Mouse (Mus musculus) MEL-GATA-1-ER (cell line): ENCODE data around the gene Cflar.
A peak's percentile ranks its signal among the peaks of the same experiment; 100 is the strongest.
"Not testable (repeated sequence)": the region's sequence is repeated elsewhere in the genome, so short reads cannot be mapped to it uniquely, and the experiment has no call there.

Experiments
- DNase-seq: peaks from one replicate; pipeline ENCODE4 v3.0.0-alpha.2; 2012; ENCODE audit warnings: low read depth; ENCODE audit errors: extremely low read depth

The Cflar gene

DNA sequence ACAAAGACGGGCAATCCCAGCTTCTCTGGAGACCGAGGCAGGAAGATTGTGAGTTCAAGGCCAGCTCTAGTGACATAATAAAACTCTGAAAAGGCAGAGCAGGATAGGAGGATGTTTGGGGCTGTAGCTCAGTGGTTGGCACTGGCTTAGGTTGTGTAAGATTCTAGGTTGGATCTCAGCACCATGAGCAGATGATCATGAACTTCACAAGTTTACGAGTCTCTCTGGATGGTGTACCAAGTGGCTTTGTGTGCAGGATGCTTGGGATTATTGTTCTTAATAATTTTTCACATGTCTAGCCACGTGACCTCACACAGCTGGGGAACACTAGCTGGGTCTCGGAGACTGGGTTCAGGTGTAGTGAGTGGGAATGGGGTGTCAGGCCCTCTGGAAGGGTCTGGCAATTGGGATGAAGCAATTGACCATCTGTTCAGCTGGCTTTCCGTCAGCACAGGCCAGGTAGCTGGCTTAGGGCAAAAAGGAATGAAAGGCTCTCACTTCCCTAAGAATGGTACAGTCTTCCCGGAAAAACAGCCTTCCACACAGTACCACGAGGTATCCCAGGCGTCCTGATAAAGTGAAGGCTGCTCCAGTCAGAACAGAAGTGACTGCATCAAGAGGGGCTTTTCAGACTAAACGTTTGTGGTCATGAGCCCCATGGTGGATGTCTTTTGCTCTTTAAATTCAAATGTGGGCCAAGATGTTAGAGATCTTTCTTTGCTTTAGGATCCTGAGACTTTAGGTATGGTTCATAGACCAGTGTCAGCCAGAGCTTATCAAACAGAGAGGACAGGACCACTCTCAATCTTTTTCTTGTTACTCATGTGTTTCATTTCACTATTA, 16.7 kb downstream of the Cflar start:
- no peak for DNase-seq

DNA sequence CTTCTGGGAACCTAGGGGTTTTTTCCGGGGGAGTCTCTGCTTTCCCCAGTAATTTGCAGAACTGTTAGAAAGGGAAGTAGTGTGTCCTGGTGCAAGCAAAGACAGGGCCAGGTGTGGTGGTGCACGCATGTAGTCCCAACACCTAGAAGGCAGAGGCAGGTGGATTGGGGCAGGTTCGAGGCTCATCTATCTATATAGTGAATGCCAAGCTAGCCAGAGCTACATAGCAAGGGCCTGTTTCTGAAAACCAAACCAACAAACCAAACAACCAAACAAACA, 17.2 kb downstream of the Cflar start:
- no peak for DNase-seq

DNA sequence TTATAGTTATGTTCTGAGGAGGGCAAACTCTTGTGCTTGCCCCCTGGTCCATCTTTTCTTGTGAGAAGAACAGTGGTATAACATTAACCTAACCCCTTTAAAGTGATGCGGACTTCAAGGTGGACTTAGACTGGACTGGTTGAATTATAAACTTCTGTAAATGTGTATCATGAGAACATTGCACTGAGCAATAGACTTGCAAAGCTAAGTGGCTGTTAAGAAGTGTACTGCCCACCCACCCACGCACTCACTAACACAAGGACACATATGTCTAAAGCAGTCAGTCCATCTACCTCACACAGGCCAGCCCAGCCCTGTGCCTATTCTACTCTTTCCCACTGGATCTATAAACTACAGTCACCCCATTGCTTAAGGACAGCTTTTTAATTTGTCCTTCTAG, 22.3 kb downstream of the Cflar start:
- no peak for DNase-seq

DNA sequence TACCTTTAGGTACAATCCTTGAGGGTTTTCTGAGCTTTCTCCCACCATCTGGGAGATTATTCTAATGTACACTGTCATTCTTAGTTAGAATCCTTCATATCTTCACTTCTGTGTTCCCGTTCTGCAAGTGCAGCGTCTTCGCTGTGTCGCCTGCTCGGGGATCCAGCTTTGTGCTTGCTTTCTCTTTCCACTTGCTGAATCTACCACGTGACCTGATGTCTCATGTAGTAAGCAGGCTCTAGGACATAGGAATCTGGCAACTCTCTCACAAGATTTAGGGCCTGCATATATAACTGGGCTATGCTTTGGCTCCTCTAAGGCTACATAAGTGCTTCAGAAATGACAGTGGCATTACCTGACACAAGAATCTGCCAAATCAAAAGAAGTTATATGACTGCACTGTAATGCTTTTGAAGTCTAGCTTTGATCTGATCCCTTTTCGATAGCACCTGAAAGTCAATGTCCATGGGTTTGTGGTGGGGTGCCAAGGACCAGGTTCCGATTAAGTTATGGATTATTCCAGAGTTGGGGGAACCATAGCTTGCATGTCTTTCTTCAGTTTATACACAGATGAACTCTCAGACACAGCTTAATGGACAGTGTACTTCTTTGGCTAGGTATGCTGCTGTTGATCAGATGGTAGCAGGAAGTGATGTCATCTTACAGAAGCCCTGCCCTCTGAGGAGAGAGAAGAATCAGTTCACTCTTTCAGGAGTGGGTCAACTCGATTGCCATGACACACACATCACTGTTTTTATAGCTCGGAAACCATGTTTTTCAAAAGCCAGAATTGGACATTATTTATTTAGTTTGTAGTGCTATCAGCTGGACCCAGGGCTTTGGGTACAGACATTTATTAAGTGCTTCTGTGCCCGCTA, 23.0 kb downstream of the Cflar start:
- no peak for DNase-seq

DNA sequence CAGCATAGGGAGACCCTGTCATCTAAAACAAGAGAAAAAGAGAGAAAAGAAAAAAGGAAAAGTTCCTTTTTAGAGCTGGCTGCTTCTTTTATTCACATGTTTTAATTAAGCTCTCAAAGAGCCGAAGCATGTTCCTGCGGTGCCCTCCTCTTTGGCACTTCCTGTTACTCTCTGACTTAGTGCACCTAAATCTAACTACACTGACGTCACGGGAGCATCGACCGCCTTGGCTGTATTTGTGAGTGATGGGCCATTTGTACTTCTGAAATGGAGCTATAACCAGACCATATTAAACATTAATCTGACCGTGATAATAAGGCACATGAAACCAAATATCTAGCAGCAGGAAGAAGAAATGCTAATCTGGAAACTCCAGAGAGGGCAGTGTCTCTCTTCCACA, 24.7 kb downstream of the Cflar start:
- no peak for DNase-seq

DNA sequence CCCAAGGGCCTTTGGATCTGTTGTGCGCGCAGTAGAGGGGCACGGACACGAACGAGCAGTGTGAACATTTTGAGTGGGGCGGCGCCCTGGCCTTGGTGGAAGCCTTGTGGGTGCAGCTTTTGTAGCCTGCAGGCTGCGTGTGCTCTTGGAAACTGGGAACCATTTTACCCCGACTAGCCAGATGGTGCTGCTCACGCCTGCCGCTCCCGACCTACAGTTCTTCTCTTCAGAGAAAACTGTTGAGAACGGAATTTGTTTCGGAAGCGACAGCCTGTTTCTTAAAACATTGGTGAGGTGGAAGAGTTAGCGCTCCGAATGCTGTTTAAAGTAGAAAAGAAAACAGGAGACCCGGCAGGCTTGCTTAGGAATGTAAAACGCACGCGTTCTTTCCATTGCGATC, 25.7 kb downstream of the Cflar start:
- no peak for DNase-seq

DNA sequence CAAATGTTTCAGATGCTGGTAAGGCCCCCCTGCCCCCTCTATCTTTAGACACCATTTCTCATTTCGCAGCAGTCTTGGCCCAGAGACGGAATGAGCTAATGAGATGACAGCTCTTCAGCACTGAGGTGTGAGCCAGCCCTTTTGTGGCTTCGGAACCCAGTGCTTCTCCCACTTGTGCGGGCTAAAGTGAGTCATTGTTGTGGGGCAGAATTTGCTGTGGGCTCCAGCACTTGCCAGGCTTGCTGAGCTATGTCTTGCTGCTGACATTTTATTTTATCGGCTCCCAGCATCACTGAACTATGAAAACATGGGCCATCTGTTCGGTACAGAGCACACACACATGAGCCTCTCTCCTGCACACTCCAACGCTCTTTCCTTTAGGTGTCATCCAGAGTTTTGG, 28.2 kb downstream of the Cflar start:
- DNase-seq, result no peak

DNA sequence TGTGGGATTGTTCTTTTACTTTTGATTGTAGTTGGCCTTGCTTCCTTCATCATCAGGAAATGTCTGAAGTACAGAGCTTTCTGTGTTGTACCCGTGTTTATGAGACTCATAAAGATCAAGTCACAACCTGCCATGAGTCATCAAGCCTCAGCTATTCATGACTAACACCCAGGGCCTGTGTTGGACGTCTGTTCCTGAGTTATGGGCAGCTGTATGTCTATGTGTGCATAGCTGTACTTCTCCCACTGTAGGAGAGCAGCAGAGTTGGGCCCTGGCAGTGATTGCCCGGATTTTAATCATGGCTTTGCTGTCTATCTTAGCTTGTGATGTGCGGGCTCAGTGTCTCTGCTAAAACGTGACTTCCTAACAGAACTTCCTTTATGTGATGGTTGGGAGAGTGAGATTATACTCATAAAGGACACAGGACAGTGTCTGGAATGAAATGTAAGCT, 31.3 kb downstream of the Cflar start:
- DNase-seq, result peak; percentile 52

DNA sequence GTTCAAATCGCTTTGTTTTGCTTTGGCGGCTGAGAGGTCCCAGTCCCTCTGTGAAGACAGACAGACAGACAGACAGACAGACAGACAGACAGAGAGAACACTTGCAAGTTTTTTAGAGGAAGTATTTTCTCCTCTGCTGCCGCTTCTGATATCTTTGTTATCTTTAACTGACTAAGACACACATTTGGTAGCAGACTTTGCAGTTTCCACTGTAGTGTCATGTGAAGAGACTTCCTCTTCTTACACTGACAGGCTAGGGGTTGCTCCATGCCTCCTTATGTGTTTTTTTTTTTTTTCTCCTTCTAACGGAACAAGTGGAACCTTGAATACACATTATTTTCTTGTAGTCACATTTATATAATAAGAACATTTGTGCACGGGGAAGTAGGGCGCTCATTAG, 31.9 kb downstream of the Cflar start:
- peak; percentile 100 for DNase-seq

DNA sequence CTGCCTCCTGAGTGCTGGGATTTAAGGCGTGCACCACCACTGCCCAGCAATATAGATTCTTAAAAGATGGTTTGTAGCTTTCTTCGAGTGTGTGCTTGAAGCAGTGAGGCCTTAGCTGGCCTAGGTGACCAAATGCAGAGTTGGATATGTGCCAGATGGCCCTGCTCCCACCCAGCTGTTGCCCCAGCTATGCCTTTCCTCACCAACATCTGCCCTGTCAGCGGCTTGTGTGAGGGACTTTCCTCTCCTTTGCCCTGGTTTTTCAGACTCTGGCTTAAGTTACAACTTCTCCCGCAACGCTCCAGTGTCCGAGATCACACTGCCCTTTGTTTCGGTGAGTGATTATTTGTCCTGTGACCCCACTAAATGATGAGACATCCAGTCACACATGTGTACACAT, 33.3 kb downstream of the Cflar start:
- DNase-seq, result no peak

DNA sequence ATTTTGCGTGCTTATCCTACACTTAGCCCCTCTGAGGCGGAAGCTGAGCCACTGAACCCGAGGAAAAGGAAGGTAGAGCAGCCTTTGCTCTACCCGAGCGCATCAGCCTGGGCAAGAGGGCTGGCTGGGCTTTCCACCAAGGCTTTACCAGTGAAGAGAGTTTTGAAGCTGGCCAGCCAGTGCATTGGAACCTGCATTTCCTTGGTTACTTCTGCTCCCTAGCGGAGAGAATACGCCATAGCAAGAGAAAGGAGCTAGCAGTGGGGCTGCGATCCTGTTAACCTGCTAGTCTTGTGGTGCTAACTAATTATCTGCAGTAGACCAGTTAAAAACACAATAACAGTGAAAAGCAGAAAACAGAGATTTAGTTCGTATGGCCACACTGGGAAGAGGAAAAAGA, 35.6 kb downstream of the Cflar start:
- peak; percentile 43 for DNase-seq

DNA sequence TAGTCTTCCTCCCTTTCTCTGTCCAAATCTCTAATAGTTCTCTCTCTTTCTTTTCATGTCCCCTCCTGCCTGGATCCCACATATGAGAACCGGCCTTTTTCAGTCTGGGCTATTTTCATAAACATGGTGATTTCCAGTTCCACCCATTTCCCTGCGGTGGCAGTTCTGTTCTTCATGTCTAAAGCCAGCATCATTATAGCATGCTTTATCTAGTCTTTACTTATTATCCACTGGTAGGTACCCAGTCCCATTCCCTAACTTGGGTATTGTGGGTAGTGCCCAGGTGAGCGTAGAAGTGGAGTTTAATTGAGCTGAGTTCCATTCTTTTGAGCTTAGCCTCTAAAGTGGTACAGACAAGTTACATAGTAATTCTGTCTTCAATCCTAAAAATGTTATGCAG, 48.1 kb downstream of the Cflar start:
- no peak for DNase-seq

DNA sequence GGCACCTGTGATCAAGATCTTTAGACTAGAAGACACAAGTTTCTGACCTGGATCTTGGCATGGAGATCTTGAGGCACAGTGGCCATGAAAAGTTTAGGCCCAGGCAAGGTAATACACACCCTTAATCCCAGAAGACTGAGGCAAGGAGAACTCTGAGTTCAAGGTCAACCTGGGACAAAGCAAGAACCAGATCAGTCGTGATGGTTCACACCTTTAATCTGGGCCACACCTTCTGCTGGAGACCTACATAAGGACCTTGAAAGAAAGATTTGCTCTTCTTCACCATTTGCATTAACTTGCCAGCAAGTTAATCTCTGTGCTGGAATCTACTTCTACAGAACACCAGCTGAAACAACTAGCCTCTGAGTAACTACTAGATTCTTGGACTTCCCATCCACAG, 49.3 kb downstream of the Cflar start:
- DNase-seq, result no peak

DNA sequence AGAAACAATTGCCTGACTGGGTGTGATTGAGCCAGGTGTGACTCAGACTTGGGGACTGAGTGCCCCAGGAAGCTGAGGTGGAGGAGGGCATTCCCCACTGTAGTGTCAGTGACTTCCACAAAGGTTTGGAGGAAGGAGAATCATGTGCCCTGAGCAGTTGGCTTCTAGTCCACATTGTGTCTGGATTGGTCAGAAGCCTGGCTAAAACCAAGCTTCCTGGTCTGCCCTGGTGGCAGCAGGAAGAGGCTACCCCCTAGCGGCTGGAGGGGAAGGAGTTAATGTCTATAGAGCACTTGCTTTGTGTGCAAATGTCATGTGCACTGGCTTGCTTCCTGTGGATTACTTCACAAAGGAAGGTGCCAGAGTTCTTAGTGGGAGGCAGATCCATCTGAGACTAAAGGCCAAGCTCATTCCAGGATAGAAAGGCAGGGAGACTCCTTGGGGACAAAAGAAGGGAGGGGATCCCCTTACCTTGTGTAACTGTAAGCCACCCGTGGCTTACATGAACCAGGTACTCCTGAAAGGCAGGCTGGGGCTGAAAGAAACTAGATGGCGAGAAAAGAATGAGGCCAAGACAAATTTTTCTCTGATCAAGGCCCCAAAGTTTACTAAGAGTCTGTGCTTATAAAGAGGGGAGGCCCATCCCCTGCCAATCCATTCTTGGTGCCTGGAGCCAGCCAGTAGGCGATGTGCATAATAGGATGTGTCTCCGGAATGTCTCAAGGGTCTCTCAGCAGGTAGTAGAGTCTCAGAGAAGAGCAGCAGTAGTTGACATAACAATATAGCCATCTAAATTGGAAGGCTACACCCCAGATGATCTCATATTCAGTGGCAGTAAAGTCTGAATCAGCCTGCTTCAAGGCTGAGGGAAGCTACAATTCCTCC, 50.3 kb downstream of the Cflar start:
- DNase-seq, result not testable (repeated sequence)

DNA sequence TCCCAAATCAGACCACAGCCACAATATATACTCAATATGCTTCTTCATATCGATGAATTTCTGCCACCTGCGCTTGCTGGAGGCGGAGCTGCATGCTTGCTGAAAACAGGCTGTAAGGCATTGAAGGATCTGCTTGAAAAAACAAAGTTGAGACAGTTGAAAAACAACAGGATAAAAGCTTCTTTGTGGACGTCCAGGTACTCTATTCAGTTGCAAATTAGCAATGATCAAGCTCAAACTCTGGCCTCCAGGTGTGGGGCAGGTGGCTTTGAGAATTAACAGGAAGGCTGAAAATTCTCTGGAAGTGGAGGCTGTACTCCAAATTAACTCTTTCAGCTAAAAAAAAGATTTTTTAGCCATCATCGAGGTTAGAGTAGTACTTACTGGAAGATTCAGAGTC, 51.3 kb downstream of the Cflar start:
- no peak for DNase-seq

DNA sequence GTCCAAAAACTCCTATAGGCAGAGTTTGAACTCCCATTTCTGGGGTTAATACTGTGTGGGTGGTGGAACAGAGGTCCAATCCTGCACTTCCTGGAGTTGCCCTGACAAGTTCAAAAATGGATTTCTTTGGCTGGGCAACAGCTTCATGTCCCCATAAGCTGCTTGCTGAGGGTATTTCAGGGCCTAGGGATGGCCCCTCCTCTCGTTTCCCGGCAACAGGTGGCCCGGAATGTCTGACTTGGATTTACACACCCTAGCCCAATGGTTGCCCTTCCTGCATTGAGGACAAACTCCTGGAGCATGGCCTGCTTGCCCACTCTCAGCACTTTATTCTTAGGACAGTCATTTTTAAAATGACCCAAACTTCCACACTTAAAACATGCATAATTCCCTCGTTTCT, 55.1 kb downstream of the Cflar start:
- DNase-seq, result not testable (repeated sequence)

DNA sequence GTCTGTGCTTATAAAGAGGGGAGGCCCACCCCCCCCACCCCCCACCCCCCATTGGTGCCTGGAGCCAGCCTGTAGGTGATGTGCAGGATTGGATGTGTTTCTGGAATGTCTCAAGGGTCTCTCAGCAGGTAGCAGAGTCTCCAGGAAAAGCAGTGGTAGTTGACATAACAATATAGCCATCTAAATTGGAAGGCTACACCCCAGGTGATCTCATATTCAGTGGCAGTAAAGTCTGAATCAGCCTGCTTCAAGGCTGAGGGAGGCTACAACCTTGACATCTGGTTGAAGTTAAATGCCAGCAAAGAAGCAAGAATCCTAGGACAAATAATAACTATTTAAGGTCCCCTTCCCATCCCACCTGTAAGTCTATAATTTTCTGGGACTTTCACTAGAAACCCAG, 57.8 kb downstream of the Cflar start:
- no peak for DNase-seq

DNA sequence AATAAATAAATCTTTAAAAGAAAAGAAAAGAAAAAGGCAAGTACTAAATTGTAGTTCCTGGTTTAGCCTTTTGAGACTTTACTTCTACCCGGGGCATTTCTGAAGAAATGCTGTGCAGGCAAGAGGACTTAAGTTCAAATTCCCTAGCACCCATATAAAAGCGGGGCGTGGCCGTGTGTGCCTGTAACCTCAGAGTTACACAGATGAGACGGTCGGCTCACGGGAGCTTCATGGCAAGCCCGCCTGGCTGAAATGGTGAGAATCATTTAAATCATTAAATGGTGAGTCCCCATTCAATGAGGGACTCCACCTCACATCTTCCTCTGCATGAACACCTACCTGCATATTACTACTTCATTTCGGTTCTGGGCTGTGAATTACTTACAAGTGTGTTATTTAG, 58.4 kb downstream of the Cflar start:
- no peak for DNase-seq

DNA sequence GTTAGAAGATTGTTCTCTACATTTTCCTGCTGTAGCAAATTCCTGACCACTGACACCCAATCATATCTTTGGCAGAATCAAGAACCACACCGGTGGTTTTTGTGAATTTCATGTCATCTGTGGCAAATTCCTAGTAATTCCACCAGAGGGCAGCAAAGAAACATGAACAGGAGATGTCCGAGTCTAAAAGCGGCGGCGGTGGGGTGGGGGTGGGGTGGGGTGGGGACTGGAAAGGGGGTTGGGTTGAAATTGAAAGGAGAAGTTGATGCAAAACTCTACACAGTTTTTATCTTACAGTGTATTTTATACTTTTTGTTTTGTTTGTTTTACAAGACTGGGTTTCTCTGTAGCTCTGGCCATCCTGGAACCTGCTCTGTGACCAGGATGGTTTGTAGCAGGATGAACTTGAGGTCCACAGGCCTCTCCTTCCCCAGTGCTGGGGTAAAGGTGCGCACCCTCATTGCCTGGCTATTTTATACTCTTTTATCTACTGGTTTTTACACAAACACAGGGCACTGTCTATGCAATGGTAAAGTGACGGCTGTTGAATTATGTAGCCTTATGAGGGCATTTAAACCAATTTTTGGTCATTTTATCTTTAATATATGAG, 58.9 kb downstream of the Cflar start:
- DNase-seq, result peak; percentile 42

DNA sequence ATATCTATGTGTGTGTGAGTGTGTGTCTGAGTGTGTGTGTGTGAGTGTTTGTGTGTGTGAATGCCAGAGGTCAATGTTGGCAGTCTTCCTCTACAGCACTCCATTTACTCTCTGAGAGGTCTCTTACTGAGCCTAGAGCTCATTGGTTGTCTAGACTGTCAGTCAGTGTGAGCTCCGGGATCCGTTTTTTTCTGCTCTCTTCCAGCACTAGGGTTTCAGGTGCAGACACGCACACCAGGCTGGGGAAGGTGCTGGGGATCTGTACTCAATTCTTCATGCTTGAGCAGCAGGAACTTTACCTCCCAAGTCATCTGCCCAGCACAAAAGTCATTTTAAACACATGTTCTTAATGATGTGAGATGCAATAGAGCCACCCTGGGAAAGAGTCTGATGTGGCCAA, 60.8 kb downstream of the Cflar start:
- no peak for DNase-seq

DNA sequence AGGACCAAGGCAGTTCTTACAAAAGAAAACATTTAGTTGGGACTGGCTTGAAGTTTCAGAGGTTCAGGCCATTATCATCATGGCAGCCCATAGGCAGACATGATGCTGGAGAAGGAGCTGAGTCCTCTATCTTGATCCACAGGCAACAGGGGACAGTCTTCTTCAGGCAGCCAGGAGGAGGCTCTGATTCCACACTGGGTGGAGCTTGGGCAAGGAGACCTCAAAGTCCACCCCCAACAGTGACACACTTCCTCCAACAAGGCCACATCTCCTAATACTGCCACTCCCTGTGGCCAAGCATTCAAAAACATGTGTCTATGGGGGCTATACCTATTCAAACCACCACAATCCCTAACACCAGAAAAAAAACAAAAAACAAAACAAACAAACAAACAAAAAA, 62.0 kb downstream of the Cflar start:
- DNase-seq, result no peak
